Mouse (Mus musculus) left cerebral cortex, postnatal 4 days (tissue): ENCODE measurements around the gene Dusp19. TPM values are rescaled to one million over a fixed set of nuclear protein-coding genes. Genes with fewer than 3 reads are reported as not detected.

ENCODE experiments used
- DNase-seq: peaks from one replicate; pipeline ENCODE4 v3.0.0-alpha.2; 2022
- intact Hi-C: fragments of 180-260 bp; cut with DNase I; formaldehyde crosslinking; loops from one replicate; pipeline ENCODE4 v1.15.1; 2025
- total RNA-seq, 2 experiments: library from RNA; stranded (reverse); gene quantifications; 2 replicates each; pipeline ENCODE4 v1.2.3; 2021

The Dusp19 gene
- 10 to 100 TPM; 19.0 to 23.7 TPM for total RNA-seq

DNA sequence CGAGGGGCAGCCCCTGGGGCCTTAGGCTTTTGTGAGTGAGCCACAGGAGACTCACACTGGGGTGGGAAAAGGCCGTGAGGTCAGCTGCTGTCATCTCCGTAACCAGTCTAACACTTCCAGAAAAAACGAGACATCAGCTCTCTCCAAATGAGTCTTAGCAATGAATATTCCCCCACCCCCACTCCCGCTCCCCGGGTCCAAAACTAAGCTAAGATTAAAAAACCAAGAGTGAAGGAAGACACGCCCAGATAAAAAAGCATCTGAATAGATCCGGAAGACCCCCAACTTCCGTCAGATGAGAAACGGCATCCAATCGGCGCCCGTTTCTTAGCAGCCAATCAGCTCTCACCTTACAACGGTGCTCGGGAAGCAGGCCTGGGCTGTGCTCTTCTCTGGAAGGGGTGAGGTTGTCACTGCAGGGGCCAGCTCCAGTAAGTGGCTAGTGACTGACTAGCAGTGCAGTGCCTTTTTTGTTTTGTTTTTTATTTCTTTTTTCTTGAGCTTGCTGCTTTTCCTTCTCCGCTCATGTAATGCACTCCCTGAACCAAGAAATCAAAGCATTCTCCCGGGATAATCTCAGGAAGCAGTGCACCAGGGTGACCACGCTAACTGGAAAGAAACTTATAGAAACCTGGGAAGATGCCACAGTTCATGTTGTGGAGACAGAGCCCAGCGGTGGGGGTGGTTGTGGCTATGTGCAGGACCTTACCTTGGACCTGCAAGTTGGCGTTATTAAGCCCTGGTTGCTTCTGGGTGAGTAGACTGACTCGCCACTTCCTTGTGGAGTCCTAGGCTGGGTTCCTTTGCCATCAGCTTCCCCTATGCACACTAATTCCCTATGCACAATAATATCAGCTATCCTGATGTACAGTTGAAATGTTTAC is at the start of gene Dusp19, which contains the start of gene Nup35:
TSS of gene Dusp19 (plus strand) at position 192 of the 884 bp plus-strand sequence.
TSS of gene Nup35 (plus strand) at position 383 of the 884 bp plus-strand sequence.
- intact Hi-C loops = no loop called here
- peak; percentile 92 for DNase-seq

DNA sequence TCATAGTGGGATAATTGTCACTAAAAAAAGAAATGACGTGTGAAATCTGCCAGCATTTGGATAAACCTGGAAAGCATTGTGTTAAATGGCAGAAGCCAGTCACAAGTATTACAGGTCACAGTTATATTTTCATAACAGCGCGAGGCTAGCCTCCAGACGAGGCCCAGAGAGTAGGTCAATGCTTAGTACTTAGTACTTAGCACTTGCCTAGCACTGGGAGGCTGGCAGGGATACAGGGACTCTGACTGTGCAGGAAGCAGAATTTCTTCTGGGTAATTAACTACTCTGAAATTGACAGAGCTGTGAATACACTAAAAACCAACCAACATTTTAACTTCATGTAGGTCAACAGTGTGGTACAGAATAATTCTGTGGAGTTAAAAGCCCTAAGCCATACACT is 49.4 kb upstream of the Dusp19 start:
- intact Hi-C loops = no loop called here
- no peak for DNase-seq

DNA sequence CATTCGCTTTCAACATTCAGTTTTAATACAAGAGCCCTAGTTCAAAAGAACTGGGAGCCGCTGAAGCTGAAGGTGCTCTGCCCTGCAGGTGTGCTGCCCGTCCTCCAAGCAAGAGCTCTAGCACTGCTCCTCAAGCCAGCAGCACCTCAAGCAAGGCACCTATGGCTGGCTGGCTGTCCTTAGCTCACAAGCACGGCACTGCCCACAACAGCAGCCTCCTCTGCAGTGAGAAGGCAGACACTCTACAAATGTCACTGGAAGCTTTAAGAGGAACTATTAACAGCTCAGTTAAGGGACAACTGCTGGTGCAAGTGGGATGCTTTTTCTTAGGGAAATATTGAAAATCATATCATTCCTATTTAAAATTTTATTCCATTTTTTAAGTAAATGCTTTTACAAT is 46.2 kb upstream of the Dusp19 start:
- no peak for DNase-seq
- intact Hi-C loops = no loop called here

DNA sequence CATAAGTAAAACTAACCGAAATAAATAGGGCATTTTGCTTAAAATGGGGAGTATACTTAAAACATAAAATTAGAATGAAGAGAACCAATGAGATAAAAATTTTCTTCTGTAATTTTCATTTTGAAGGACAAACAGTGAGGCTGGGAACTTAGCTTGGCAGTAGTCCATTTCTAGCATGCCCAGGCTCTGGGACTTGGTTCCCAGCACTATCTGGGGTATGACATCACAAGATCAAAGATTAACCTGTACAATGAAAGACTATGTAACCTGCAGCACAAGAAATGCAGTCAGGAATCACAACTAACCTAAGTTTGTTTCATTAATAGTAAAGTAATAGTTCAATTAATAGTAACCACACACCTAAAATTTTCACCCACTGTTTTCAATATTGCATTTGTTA is 39.6 kb upstream of the Dusp19 start:
- intact Hi-C loops = no loop called here
- DNase-seq = no peak

DNA sequence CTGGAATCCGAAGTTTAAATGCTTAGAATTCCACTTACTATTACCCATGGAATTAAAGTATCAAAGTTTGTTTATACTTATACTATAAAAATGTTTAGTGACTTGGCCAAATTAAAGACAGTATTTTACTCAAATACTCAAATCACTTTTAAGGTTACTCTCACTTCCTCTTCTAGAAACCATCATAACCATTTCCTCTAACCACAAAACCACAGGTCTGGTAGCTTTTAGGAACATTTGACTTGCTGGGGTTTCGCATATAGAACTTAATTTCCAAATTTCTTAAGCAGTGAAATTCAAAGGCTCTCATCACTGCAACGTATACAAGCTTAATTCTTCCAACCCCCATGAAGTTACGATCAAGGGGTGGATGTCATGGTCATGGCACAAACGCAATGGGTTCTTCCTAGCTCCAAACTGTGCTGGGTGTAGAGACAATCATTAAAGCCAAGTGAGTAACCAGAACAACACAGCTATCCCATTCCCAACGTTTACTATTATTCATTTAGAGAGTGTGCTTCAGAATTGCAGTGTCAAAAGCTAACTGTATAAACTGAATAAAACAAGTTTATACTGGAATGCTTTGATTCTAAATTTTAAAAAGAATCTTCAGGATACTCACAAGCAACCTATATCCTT is 37.5 kb upstream of the Dusp19 start:
- intact Hi-C loops = no loop called here
- DNase-seq = no peak

DNA sequence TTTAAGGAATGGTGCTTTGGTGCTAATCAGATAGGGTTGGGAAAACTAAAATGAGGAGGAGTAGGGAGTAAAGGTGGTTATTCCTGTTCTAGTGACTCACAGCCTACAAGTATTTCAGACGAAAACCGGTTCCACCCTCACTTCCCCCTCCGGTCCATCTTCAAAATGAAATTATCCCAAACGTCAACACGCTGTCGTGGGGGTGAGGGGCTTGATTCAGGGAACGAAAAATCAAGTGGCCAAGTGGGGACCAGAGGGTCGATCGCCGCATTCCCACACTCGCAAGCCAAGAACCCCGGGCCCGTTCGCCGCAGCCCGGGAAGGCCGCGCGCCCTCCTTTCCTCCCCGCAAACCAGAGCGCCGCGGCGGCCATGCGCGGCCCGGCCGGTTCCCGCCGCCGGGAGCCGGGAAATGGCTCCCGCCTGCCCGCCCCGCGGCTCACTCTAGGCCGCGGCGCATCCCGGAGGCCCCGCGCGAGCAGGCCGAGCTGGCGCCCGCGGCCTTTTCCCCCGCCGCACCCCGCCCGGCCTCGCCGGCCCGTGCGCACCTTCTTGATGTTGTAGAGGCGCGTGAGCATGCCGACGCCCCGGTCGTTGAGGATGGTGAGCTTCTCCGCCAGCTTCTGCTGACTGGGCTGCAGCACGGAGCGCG is 36.4 kb upstream of the Dusp19 start:
- intact Hi-C loops = no loop called here
- DNase-seq = peak; percentile 39

DNA sequence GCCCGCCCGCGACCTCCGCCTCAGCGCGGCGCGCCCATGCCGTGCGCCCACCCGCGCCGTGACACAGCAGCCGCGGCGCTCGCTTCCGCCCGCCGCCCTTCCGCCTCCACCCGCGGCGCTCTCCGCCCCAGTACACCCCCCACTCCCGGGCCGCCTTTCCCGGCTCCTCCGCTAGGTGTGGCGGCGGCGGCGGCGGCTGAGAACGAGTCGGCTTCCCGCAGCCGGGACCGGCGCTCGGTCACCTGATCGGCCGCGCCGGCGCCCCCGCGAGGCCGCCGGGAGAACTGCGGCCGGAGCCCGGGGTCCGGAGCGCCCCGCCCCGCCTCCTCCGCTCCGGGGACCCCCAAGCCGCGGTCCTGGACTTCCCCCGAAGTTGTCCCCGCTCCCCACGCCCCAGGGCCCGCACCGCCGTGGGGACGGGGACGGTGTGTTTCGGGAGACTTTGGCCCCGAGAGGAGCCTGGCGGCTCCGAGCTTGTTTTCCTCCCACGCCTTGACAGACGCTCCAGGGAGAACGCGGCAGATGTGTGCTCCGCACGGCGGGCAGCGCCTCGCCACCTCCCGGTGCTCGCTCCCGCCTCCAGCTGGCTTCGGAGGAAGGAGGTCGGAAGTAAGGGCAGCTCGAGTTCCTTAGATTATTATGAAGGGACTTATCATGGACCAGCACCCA is 35.7 kb upstream of the Dusp19 start, which contains the start of gene Nckap1:
TSS of gene Nckap1 (minus strand) at position 338 of the 669 bp plus-strand sequence.
- intact Hi-C loops = no loop called here
- peak; percentile 92 for DNase-seq

DNA sequence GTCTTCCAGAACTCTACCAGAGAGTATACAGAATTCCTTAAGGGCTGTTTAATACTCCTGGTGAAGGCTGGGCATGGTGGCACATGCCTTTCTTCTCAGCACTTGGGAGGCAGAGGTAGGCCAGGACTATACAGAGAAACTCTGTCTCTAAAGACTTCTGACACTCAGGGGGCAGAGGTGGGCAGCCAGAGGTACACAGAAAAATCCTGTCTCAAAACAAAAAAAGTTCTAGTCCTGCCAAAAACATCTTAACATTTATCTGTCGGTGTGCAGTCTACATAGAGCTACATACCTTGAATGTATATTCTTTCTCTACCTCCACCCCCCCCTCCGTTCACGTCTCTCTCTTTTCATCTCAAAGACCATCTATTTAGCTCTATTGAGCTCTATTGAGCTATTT is 34.5 kb upstream of the Dusp19 start:
- intact Hi-C loops = no loop called here

DNA sequence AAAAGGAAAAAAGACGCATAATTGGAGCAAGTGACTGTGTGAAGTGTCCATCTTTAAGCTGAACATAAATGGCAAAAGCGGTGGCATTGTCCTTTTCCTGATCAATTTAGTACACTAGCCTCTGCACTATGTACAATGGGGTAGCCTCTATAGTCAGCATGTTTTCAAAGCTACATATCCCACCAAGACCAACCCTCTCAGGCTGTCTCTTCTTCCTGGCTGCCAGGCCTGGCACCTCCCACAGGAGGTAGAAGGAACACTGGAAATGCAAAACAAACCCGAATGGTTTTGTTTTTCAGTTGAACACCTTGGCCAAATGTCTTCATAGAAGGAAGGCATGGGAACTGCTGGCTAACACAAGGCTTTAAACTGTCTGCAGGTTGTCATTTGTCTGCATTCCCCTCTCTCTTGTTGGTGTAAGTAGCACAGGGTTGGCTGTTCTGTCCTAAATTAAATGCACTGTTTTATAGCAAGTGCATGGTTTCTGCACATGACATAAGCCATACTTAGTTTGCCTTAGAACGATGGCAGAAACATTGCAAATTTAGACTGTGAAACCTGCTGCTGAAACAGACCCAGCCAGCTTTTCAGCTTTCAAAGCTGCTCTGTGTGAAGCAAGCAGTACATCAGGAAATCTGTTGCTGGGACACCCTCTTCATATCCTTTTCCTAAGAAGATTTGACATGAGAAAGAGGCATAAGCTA is 22.5 kb upstream of the Dusp19 start:
- intact Hi-C loops = no loop called here
- no peak for DNase-seq

More for the DNA sequence above, 34.5 kb upstream of the Dusp19 start:
- no peak for DNase-seq

DNA sequence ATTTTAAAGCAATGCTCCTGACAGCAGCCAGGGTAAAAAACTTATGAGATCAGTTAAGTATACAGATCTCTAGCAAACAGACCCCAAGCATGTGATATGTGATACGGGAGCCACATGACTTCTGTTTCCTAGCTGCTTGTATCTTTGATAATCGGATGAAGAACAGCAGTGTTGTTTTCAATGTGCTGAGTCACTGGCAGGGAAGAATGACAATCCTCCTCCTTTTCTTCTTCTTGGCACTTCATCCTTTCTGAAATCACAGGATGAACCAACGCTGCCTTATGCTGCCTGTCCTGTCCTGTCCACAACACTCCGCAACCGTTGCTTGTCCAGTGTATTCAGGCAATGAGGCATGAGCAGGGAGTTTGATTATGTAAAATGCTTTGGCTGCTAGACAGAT is 19.9 kb upstream of the Dusp19 start:
- intact Hi-C loops = no loop called here
- no peak for DNase-seq

DNA sequence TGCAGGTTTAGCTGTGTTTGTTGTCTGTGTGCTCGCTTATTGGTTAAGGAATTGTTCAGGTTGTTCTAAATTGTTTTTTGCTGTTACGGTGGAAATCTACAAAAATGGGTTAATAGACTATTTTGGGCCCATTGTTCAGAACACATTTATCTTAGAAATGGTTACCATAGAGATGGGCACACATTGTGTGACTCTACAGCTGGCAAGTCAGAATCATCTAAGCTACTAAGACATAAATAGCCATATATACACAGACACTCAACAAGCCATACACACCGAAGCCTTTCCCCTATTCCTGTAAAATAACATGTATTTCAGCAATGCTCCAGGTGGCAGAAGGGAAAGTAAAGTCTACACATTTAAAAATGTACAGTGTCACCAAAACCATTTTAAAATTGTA is 17.0 kb upstream of the Dusp19 start:
- intact Hi-C loops = no loop called here
- DNase-seq = no peak

DNA sequence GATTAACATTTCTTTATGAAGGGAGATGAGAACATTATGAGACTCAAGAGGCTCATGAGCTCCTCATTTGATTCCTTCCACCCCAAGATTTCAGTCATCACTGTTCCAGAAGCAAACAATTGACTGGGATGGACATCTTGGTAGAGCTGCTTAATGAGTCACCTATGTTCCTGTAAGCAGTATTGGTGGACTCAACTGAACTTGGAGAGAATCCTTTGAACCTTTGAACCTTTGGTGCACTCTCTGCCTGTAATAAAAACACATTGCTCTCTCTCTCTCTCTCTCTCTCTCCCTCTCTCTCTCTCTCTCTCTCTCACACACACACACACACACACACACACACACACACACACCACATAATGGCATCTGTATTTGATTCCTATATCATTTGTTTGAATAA is 16.2 kb upstream of the Dusp19 start:
- intact Hi-C loops = no loop called here
- DNase-seq = no peak

DNA sequence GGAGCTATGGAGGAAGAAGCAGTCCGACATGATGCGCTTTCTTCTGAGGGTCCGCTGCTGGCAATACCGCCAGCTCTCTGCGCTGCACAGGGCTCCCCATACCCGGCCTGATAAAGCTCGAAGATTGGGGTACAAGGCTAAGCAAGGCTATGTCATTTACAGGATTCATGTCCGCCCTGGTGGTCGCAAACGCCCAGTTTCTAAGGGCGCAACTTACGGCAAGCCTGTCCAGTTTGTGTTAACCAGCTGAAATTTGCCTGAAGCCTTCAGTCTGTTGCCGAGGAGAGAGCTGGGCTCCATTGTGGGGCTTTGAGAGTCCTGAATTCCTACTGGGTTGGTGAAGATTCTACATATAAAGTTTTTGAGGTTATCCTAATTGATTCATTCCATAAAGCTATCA is 14.1 kb upstream of the Dusp19 start:
- intact Hi-C loops = no loop called here

DNA sequence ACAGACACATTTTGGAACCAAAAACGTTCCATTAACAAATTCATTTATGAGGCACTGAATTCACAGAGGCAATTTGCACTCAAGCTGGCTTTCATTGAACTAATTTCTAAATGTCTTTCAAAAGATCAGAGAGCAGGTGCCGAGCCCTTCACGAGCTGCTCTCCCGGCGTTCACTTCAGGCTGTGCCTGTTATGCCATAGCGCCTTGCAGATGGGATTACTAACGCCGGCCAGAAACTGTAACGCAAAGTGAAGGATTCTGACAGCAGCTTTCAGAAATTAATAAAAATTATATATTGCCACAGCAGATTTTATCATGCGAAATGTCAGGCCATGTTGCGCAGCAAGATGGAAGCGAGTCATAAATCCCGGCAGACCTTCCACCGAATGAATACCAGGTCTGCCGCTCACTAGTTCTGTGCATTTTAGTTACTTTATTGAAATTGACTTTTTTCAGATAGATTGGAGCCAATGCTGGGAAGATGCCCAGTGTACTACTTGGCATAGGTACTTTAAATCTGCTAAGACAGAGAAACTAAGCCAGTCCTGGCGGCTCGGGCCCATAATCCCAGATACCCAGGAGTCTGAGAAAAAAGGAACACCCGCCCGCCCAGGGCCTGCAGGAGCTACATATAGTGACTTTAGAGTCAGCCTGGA is 12.9 kb upstream of the Dusp19 start:
- DNase-seq = peak; percentile 26
- intact Hi-C loops = no loop called here

More for the DNA sequence above, 14.1 kb upstream of the Dusp19 start:
- DNase-seq = no peak

DNA sequence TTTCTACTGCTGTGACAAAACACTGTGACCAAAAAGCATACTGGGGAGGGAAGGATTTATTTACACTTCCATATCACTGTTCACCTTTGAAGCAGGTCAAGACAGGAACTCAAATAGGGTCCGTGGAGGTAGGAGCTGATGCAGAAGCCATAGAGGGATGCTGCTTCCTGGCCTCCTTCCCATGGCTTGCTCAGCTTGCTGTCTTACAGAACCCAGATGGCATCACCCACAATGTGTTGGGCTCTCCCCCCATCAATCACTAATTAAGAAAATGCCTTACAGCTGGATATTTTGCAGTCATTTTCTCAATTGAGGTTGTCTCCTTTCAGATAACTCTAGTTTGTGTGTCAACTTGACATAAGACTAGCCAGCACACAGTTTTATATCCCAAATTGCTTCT is 4.6 kb upstream of the Dusp19 start:
- intact Hi-C loops = no loop called here
- peak; percentile 4 for DNase-seq

DNA sequence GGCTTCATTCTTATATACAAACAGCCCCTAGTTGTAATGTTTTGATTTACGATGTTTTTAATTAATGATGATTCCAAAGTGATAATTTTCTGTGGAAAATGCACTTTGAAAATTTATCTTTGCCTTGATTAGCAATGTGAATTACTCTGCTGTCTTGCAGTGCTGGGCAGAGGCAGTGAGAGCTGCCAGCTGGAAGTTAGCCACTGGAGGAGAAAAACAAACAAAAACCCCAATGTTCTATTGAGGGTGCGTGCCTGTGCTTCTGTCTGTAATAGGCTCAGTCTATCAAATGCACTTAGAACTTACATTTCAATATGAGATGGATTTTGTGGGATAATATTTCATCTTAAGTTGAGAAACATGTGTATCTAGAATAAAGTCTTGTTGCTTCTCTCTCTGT is 4.0 kb upstream of the Dusp19 start:
- DNase-seq = peak; percentile 43
- intact Hi-C loops = no loop called here

DNA sequence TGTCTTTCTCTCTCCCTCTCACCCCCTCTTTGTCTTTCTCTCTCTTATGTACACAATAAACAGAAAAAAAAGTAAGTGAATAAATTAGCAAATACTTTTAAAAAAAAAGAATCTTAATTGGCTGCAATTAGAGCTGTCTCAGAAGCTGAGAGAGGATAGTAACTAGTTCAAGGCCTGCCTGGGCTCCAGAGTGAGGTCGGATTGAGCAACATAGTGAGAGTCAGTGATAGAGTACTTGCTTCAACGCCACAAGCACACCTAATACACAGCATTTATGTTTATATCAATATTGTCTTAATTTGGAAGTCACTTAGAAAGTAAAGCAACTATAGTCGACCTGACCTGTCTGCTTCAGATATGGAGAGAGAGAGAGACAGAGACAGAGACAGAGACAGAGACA is 2.1 kb downstream of the Dusp19 start:
- intact Hi-C loops = no loop called here
- DNase-seq = no peak

DNA sequence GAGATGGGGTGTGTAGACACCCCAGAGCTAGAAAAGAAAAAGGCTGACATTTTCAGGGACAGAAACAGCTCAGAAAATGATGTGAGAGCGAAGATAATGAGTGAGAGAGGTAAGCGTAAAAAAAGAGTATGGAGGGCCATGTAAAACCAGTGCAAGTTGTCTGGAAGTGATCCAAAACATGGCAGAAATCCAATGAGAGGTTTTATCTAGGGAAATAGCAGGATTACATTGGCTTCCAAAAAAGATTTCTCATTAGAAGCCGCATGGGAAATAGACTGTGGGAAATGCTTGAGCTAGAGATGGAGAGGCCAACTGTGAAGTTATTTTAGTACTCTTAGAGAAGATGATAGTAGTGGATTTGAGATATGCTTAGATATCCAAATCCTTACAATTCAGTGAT is 5.1 kb downstream of the Dusp19 start:
- intact Hi-C loops = no loop called here
- DNase-seq = no peak

DNA sequence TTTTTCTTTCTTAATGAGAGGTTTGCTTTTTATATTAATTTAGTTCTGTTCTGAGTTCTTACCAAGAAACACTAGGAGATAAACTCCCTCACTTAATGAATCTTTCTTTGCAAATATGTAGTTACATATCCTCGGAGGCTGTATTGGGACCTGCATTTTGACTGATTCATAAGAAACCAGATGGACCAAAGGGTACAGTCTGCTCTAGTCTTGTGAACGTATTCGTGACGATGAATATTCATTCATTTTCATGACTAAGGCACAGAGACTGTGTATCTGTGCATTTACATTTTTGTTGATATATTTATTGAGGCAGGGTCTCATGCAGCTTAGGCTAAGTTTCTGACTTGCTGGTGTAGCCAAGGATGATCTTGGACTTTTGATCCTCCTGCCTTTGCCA is 7.7 kb downstream of the Dusp19 start:
- no peak for DNase-seq
- intact Hi-C loops = no loop called here
